Mouse (Mus musculus): ENCODE results near the gene B230118H07Rik. TPM values are rescaled to one million over a fixed set of nuclear protein-coding genes. Genes with fewer than 3 reads are reported as not detected.
"Not testable (repeated sequence)": the region's sequence is repeated elsewhere in the genome, so short reads cannot be mapped to it uniquely, and the experiment has no call there.

Gene B230118H07Rik
- polyA plus RNA-seq, 1 experiment from 2014 or later, result 57.2 TPM

- H3K4me1 ChIP-seq, result no peaks in the 10 kb centered on the region
- H3K27ac ChIP-seq (replicated peaks), result no peak overlapping the region
- H3K27me3 ChIP-seq, result no peaks in the 10 kb centered on the region
- H3K4me2 ChIP-seq (replicated peaks), result no peak overlapping the region
- no peak for ATAC-seq (ENCODE audit: insufficient number of reproducible peaks, low FRiP score, low TSS enrichment, low read depth)
- no peaks in the 10 kb centered on the region for H3K36me3 ChIP-seq
- no peak overlapping the region for H3K9ac ChIP-seq
- H3K9me3 ChIP-seq (replicated peaks), result no peaks in the 10 kb centered on the region
- 78% methylated on average over 6 of the region's 6 CpGs for WGBS
- no peak overlapping the region for H3K4me3 ChIP-seq (replicated peaks)
Measured at GRCm38 (mm10) chr2:101551026-101551719, 98.2 kb downstream of the B230118H07Rik start.

DNA sequence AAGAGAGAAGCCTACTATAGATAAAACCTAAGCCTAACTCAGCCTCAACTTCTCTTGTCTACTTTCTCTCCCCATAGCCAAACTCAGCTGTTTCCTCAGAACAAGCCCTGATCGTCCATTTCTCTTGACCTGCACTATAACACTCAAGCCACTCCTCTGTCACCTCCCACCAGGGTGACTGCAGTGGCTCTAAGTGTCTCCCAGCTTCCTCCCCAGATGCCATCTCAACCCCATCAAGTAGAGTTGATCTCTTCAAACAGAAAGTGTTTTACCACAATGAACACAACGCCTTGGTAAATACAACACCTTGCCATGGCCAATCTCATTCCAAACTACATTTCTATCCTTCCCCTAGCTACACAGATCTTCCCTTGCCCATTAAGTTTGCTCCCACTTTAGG, 99.2 kb downstream of the B230118H07Rik start:
- H3K27me3 ChIP-seq, result no peaks in the 10 kb centered on the region
- WGBS, result 77% methylated on average over 2 of the region's 2 CpGs
- H3K4me3 ChIP-seq (replicated peaks), result no peak overlapping the region
- H3K36me3 ChIP-seq, result no peaks in the 10 kb centered on the region
- no peak overlapping the region for H3K9ac ChIP-seq
- no peaks in the 10 kb centered on the region for H3K9me3 ChIP-seq (replicated peaks)
- no peak for ATAC-seq (ENCODE audit: insufficient number of reproducible peaks, low FRiP score, low TSS enrichment, low read depth)
- H3K4me2 ChIP-seq (replicated peaks), result no peak overlapping the region
- no peak overlapping the region for H3K27ac ChIP-seq (replicated peaks)
- H3K4me1 ChIP-seq, result no peaks in the 10 kb centered on the region

- Histone ChIP-seq H3K36me3 (no peaks in the 10 kb centered on the region), H3K27me3 (no peaks in the 10 kb centered on the region), H3K4me3 (replicated peaks) (no peak overlapping the region), H3K4me2 (replicated peaks) (no peak overlapping the region), H3K27ac (replicated peaks) (no peak overlapping the region), H3K4me1 (no peaks in the 10 kb centered on the region), H3K9me3 (replicated peaks) (no peaks in the 10 kb centered on the region), H3K9ac (no peak overlapping the region)
- no peak for ATAC-seq (ENCODE audit: insufficient number of reproducible peaks, low FRiP score, low TSS enrichment, low read depth)
- WGBS, result 78% methylated on average over 6 of the region's 6 CpGs
Measured at GRCm38 (mm10) chr2:101548866-101549265, 100.5 kb downstream of the B230118H07Rik start.

DNA sequence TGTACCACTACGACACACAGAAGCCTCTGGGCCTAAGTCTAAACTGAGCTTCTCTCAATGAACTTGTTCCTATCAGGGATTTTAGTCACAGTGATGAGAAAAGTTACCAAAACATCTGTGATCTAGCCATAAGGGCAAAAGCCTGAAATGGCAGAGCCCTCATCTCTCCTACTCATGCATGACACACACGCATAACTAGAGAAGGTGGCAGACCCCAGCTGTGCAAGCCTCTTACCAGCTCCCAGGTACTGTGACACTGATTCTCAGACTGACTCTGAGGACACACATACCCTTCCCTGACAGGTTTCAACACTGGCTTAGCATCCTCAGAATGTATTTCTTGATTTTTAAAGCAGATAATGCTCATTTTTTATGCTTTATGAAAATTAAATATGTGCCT, 103.7 kb downstream of the B230118H07Rik start:
- no peaks in the 10 kb centered on the region for H3K9me3 ChIP-seq (replicated peaks)
- H3K4me3 ChIP-seq (replicated peaks), result no peak overlapping the region
- no peak for ATAC-seq (ENCODE audit: insufficient number of reproducible peaks, low FRiP score, low TSS enrichment, low read depth)
- no peak overlapping the region for H3K4me2 ChIP-seq (replicated peaks)
- H3K4me1 ChIP-seq, result no peaks in the 10 kb centered on the region
- H3K9ac ChIP-seq, result no peak overlapping the region
- H3K27me3 ChIP-seq, result no peaks in the 10 kb centered on the region
- no peak overlapping the region for H3K27ac ChIP-seq (replicated peaks)
- WGBS, result 89% methylated on average over 2 of the region's 2 CpGs
- no peaks in the 10 kb centered on the region for H3K36me3 ChIP-seq

DNA sequence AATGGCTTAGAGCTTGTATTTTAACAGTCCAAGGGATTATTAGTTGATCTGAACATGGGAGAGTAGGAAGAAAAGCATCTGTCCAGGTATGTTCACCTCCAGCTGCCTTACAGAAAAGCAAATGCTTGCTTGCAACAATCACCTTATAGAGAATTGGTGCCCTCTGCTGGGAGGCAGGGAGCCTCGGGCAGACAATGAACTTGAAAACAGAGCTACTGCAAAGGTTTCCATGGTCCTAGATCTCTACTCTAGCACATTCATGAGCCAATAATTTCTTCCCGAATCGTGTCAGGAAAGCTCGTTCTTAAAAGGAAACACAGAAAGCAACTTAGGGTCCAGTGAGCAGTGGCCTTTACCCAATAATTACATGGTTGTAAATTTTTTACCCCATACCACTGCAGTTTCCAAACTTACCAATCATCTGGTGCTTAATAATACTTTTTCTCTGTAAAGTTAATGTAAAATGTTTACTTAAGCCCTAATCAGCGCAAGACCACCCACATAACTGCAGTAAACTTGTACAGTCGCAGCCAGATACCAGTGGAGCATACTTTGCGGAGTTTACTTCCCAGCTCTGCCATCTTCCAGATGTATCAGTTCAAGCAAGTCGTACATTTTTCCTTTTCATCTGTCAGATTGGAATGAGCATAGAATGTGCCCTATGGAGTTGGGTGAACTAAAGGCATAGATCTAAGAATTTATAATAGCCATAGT, 105.5 kb downstream of the B230118H07Rik start:
- Histone ChIP-seq H3K27me3 (no peaks in the 10 kb centered on the region), H3K4me1 (no peaks in the 10 kb centered on the region), H3K4me2 (replicated peaks) (no peak overlapping the region), H3K36me3 (no peaks in the 10 kb centered on the region), H3K9ac (no peak overlapping the region), H3K4me3 (replicated peaks) (no peak overlapping the region), H3K9me3 (replicated peaks) (no peaks in the 10 kb centered on the region), H3K27ac (replicated peaks) (no peak overlapping the region)
- 42% methylated on average over 8 of the region's 8 CpGs for WGBS
- no peak for ATAC-seq (ENCODE audit: insufficient number of reproducible peaks, low FRiP score, low TSS enrichment, low read depth)

DNA sequence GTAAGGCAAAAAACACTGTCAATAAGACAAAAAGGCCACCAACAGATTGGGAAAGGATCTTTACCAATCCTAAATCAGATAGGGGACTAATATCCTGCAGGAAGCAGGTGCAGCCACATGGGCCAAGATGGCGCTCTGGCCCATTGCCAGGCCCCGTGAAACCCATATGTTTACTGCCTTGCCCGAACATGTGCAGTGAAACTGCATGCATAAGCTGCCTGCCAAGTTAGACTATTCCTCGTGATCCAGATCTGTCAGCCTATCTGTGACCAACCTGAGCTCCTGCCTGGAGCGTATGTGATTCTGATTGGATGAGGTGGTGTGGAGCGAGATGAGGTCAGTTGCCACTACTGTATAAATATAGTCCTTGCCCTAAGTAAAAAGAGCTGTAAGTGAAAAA, 112.4 kb downstream of the B230118H07Rik start:
- ATAC-seq (ENCODE audit: insufficient number of reproducible peaks, low FRiP score, low TSS enrichment, low read depth); H3K9ac ChIP-seq; H3K4me3 ChIP-seq (replicated peaks); H3K4me2 ChIP-seq (replicated peaks); H3K9me3 ChIP-seq (replicated peaks); H3K27me3 ChIP-seq; H3K36me3 ChIP-seq; H3K4me1 ChIP-seq; H3K27ac ChIP-seq (replicated peaks): not testable (repeated sequence)
- 68% methylated on average over 6 of the region's 6 CpGs for WGBS

- H3K9me3 ChIP-seq (replicated peaks), result no peaks in the 10 kb centered on the region
- H3K4me1 ChIP-seq, result no peaks in the 10 kb centered on the region
- H3K27ac ChIP-seq (replicated peaks), result no peak overlapping the region
- no peak overlapping the region for H3K9ac ChIP-seq
- no peak overlapping the region for H3K4me2 ChIP-seq (replicated peaks)
- H3K27me3 ChIP-seq, result no peaks in the 10 kb centered on the region
- ATAC-seq (ENCODE audit: insufficient number of reproducible peaks, low FRiP score, low TSS enrichment, low read depth), result no peak
- 29% methylated on average over 2 of the region's 2 CpGs for WGBS
- no peak overlapping the region for H3K4me3 ChIP-seq (replicated peaks)
- no peaks in the 10 kb centered on the region for H3K36me3 ChIP-seq
Measured at GRCm38 (mm10) chr2:101533741-101534140, 115.6 kb downstream of the B230118H07Rik start.

GRCm38 (mm10) chr2:101525503-101526381, 123.6 kb downstream of the B230118H07Rik start:
- WGBS, result 67% methylated on average over 6 of the region's 6 CpGs
- Histone ChIP-seq H3K4me2 (replicated peaks) (no peak overlapping the region), H3K4me1 (no peaks in the 10 kb centered on the region), H3K27me3 (no peaks in the 10 kb centered on the region), H3K27ac (replicated peaks) (no peak overlapping the region), H3K9ac (no peak overlapping the region), H3K36me3 (no peaks in the 10 kb centered on the region), H3K9me3 (replicated peaks) (no peaks in the 10 kb centered on the region), H3K4me3 (replicated peaks) (no peak overlapping the region)
- ATAC-seq (ENCODE audit: insufficient number of reproducible peaks, low FRiP score, low TSS enrichment, low read depth), result no peak

GRCm38 (mm10) chr2:101525091-101525490, 124.2 kb downstream of the B230118H07Rik start:
- Histone ChIP-seq H3K4me3 (replicated peaks) (no peak overlapping the region), H3K4me1 (no peaks in the 10 kb centered on the region), H3K9ac (no peak overlapping the region), H3K9me3 (replicated peaks) (no peaks in the 10 kb centered on the region), H3K27me3 (no peaks in the 10 kb centered on the region), H3K27ac (replicated peaks) (no peak overlapping the region), H3K36me3 (no peaks in the 10 kb centered on the region), H3K4me2 (replicated peaks) (no peak overlapping the region)
- WGBS, result 84% methylated on average over 4 of the region's 4 CpGs
- ATAC-seq (ENCODE audit: insufficient number of reproducible peaks, low FRiP score, low TSS enrichment, low read depth), result no peak

DNA sequence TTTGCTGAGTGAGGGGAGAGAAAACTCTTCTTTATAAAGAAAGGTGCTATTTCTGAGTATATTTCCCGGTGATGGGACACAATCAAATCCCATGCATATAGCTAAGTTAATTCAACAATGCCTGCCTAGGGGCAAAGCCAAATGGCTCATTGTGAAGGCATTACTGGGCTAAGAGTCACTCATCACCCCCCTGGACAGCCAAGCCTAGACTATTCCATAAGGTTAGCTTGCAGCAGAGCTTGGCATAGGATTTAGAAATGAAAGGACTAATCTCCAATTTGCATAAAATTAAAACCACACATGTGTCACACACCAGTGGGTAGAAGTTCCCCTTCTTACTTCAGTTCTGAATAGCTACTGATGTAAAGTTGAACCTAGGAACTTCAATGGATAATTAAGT, 128.8 kb downstream of the B230118H07Rik start:
- Histone ChIP-seq H3K4me3 (replicated peaks) (no peak overlapping the region), H3K9ac (no peak overlapping the region), H3K27ac (replicated peaks) (no peak overlapping the region), H3K4me2 (replicated peaks) (no peak overlapping the region), H3K36me3 (no peaks in the 10 kb centered on the region), H3K9me3 (replicated peaks) (no peaks in the 10 kb centered on the region), H3K27me3 (no peaks in the 10 kb centered on the region), H3K4me1 (no peaks in the 10 kb centered on the region)
- no peak for ATAC-seq (ENCODE audit: insufficient number of reproducible peaks, low FRiP score, low TSS enrichment, low read depth)
- WGBS, result 67% methylated on average over 1 of the region's 1 CpGs

GRCm38 (mm10) chr2:101519928-101520327, 129.4 kb downstream of the B230118H07Rik start:
- 68% methylated on average over 1 of the region's 1 CpGs for WGBS

More at GRCm38 (mm10) chr2:101519928-101520327, 129.4 kb downstream of the B230118H07Rik start:
- Histone ChIP-seq H3K4me3 (replicated peaks) (no peak overlapping the region), H3K27me3 (no peaks in the 10 kb centered on the region), H3K9me3 (replicated peaks) (no peaks in the 10 kb centered on the region), H3K36me3 (no peaks in the 10 kb centered on the region), H3K27ac (replicated peaks) (no peak overlapping the region), H3K9ac (no peak overlapping the region), H3K4me1 (no peaks in the 10 kb centered on the region), H3K4me2 (replicated peaks) (no peak overlapping the region)
- ATAC-seq (ENCODE audit: insufficient number of reproducible peaks, low FRiP score, low TSS enrichment, low read depth), result no peak

All from embryonic facial prominence, embryonic 15.5 days (tissue).